Mouse (Mus musculus) olfactory bulb, adult 2 months (tissue): ENCODE measurements at regions not wholly inside any gene's neighbourhood (a gene's known extent, or its start where the extent isn't known, plus 50 kb on each side); places are given as distances from the start of the nearest gene placed in this dataset.

ENCODE experiments used
- CTCF ChIP-seq: fragments of 200-500 bp; IDR thresholded peaks from 2 replicates; pipeline ENCODE4 v1.5.1; 2012; ENCODE audit warnings: low read depth, mild to moderate bottlenecking, low read length, moderate library complexity; ENCODE audit not compliant: insufficient read depth
- POLR2A ChIP-seq: fragments of 200-500 bp; IDR thresholded peaks from 2 replicates; pipeline ENCODE4 v1.6.1; 2012; ENCODE audit warnings: mild to moderate bottlenecking, low read depth, low read length, moderate library complexity; ENCODE audit not compliant: insufficient read depth

- no peak for TF ChIP-seq POLR2A
- TF ChIP-seq CTCF: no peak
Measured at GRCm38 (mm10) chr10:17629709-17630108, 93.3 kb upstream of the Cited2 start.
